Mouse (Mus musculus): ENCODE measurements at regions not wholly inside any gene's neighbourhood (a gene's known extent, or its start where the extent isn't known, plus 50 kb on each side); places are given as distances from the start of the nearest gene placed in this dataset.

GRCm38 (mm10) chr8:89679551-89679950, 635.6 kb upstream of the Sall1 start:
- TF ChIP-seq CTCF (IDR thresholded peaks at IDR 0.05): no peak
- no peak for TF ChIP-seq POLR2A (IDR thresholded peaks at IDR 0.05; ENCODE audit: insufficient read depth, low read depth, low read length)
